Mouse (Mus musculus) urinary bladder, postnatal 10 days (tissue): Measurements from ENCODE around the gene Nkd1.
A peak's percentile ranks its signal among the peaks of the same experiment; 100 is the strongest.

Experiments used
- DNase-seq: peaks from one replicate; pipeline ENCODE4 v3.0.0; 2022; ENCODE audit warnings: low spot score

The Nkd1 gene

DNA sequence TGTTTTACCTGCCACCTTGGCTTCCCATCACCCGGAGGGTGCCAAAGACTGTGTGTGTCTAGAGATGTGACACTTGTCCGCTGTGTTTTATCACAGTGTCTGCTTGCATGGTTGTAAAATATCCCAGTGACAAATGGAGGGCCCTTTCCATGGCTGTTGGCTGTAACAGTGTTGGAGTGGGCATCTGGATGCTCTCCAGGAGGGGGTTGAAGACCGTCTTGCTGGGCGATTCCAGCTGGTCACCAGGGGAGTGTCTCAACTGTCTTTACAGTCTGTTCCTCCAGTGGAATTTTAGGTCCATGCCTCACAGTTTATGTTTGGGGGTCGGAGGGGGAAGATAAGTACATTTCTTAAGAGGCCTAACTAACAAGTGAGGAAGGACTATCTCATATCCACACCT lies 99.8 kb downstream of the Nkd1 start:
- no peak for DNase-seq

DNA sequence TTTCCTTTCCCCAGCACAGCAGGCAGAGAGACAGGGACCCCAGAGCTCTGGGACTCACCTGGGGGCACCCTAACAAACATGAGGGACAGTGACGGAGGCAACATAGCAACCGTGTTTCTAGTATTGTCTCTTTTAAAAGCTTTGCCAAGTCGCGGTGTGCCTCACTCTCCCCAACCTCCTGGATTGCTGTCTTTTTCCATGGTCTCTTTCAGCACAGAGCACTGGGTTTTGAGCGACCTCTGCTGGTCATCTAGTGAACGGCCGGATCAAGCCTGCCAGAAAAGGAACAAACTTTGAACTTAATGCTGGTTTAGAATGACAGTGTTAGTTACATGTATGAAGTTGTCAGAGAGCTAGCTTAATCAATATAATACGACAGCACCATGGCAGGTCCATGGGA lies 100.3 kb downstream of the Nkd1 start:
- DNase-seq = peak; percentile 41

DNA sequence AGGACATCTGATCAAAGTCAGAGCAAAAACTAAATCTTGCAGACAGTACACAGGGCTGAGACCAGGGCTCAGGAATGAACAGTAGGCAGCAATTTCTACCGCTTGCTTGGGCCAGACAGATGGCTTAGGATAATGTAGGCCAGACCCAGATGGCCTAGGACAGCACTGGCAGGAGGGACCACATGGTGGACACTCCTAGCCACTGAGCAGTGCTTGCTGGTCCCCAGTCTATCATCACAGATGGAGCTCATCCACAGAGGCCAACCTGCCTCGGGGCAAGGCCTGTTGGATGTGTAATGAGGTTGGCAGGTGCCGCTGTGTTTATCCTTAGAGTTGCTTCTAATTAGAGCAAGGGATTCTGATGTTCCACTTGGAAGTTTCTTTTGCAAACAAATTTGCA lies 102.2 kb downstream of the Nkd1 start:
- no peak for DNase-seq

DNA sequence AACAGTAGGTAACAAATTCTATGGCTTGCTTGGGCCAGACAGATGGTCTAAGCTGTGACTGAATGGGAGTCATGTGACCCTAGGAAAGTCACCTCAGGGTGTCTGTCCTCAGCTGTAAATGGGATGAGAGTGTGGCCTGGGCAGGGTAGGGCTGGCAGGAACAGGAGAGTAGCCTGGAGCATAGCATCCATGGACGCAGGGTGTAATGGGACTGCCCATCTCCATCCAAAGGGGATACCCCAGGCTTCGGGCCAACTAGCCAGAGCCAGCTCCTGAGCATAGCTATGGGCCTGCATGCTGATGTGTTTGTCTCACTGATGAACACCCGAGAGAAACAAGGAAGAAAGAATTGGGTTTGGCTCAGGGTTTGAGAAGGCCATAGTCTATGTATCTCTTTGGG lies 103.1 kb downstream of the Nkd1 start:
- no peak for DNase-seq

DNA sequence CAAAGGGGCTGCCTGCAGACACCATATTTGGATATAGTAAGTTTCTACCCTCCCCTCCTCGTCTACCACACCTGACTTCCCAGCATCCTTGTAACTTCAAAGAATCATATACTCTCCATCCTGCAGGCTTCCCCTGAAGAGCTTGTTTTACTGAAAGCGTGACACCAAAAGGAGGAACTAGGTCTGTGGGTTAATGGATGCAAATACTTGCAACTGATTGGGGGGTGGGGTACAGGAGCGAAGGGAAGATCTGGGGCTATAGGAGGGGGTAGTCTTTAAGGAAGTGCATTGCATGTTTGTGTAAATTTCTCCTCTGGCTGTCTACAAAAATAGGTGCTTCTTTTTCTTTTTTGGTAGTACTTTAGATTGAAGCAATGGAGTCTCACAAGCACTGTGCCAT lies 105.3 kb downstream of the Nkd1 start:
- DNase-seq = no peak

DNA sequence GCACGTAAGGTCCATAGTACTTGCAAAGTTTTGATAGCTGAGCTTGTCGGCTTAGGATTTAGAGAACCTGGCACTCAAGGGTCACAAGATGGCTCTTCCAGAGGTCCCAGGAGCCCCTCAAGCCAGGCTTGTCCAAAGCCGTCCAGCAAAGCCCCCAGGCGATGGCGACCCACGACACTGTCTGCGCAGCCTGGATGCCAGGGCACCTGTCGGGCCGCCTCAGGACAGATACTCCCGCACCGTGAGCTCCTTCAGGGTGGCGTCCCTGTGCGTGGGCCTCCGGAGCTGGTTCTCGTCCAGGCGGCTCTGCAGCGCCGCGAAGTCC lies 105.7 kb downstream of the Nkd1 start:
- DNase-seq = no peak

DNA sequence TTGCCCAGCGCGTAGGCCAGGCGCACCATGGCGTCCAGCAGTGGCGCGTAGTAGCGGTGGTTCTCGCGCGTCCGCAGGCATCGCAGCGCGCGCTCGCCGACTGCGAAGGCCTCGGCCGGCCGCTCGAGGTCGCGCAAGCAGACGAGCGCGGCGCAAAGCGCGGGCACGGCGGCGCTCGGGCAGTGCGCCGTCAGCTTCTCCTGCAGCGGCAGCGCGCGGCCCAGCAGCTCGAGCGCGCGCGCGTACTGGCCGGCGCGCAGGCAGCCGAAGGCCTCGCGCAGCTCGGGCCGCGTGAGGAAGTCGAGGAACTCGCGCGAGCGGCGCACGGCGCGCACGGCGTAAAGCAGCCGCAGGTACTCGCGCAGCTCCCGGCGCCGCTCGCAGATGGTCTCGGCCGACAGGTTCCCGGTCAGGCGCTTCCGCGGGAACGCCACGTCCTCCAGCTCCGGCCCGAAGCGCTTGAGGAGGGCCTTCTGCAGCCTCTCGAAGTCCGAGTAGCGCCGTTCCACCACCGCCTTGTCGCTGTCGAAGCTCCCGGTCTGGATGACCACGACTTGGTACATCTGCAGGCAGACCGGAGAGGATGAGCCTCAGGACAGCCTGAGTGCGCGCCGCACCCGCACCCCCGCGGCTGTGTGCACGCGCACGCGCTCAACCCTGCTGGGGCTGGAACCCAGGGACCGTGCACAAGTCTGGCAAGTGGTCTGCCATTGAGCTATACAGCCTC lies 106.3 kb downstream of the Nkd1 start:
- no peak for DNase-seq

- DNase-seq = no peak
These were observed 107.0 kb downstream of the Nkd1 start for GRCm38 (mm10) chr8:88628001-88628774.

DNA sequence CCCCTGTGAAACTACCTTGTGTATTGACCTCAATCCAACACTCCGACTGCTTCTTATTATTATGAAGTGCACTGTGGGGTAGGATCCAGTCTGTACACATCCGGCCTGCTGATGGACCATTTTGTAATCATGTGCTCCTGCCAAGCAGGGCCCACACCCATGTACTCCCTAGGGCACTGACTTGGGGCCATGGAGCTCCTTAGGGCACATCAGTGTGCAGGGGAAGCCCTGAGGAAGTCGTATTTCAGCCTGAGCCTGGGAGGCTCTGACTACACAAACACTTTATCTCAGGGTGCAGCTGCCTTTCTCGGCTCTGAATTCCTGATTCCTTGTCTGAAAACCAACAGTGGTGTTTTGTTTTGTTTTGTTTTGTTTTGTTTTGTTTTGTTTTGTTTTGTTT lies 109.1 kb downstream of the Nkd1 start:
- DNase-seq = no peak

GRCm38 (mm10) chr8:88631081-88631480 lies 109.9 kb downstream of the Nkd1 start:
- no peak for DNase-seq

- no peak for DNase-seq
These were observed 112.2 kb downstream of the Nkd1 start for GRCm38 (mm10) chr8:88633343-88633765.

GRCm38 (mm10) chr8:88635474-88636397 lies 114.6 kb downstream of the Nkd1 start, which contains the start of gene Snx20:
Snx20 (minus strand) TSS chr8:88636128.
- no peak for DNase-seq

- DNase-seq = no peak
These were observed 116.2 kb downstream of the Nkd1 start for GRCm38 (mm10) chr8:88637092-88638000.

DNA sequence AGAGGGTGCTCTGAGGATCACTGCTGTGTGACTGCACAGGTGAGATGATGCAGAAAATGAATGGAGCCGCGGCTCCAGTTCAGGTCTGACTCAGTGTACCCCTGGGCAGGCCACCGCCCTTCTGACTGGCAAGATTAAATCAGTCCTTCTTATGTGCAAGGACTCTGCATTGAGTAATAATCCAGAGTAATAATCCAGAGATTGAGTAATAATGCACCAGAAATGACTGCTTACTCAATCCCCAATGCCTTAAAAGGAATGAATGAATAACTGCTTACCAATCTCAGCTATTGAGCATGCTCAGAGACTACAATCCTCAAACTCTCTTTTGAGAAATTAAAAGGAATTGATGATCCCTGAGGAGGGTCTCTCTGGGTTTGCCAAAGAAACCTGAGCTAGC lies 117.8 kb downstream of the Nkd1 start:
- no peak for DNase-seq

- no peak for DNase-seq
These were observed 121.8 kb downstream of the Nkd1 start for GRCm38 (mm10) chr8:88642734-88643564.
